Mouse (Mus musculus) heart, postnatal 0 days (tissue): ENCODE data around the gene Cep55. TPM values are rescaled to one million over a fixed set of nuclear protein-coding genes. Genes with fewer than 3 reads are reported as not detected.

Source experiments
- ATAC-seq: fragments of 200-750 bp; cut with Nextera tagmentation; 2 replicates; pipeline ENCODE4 v1.8.0; 2017; ENCODE audit warnings: low read depth, moderate number of reproducible peaks, moderate library complexity; ENCODE audit not compliant: insufficient read depth
- DNase-seq: peaks from one replicate; pipeline ENCODE4 v3.0.0-alpha.2; 2016; ENCODE audit warnings: low spot score
- H3K27ac ChIP-seq: fragments of 300-500 bp; sonication (generic); 2 replicates; pipeline ENCODE4 v1.5.1; 2014; ENCODE audit warnings: low read depth, mild to moderate bottlenecking
- H3K27me3 ChIP-seq: fragments of 300-500 bp; sonication (generic); 2 replicates; pipeline ENCODE4 v1.6.1; 2014; ENCODE audit warnings: low read length, mixed read lengths; ENCODE audit not compliant: control insufficient read depth, insufficient read depth
- H3K36me3 ChIP-seq: fragments of 300-500 bp; sonication (generic); replicated peaks from 2 replicates; pipeline ENCODE4 v1.6.1; 2014; ENCODE audit warnings: low read length, mixed read lengths; ENCODE audit not compliant: control insufficient read depth, insufficient read depth
- H3K4me1 ChIP-seq: fragments of 300-500 bp; sonication (generic); 2 replicates; pipeline ENCODE4 v1.6.1; 2014; ENCODE audit warnings: antibody characterized with exemption; ENCODE audit not compliant: control insufficient read depth, insufficient read depth
- H3K4me2 ChIP-seq: fragments of 300-500 bp; sonication (generic); 2 replicates; pipeline ENCODE4 v1.6.1; 2014; ENCODE audit warnings: low read depth, mild to moderate bottlenecking, low read length, moderate library complexity
- H3K4me3 ChIP-seq: fragments of 300-500 bp; sonication (generic); 2 replicates; pipeline ENCODE4 v1.5.1; 2014; ENCODE audit warnings: low read depth, low read length
- H3K9ac ChIP-seq: fragments of 300-500 bp; sonication (generic); replicated peaks from 2 replicates; pipeline ENCODE4 v1.6.1; 2014; ENCODE audit warnings: low read depth, low read length, mixed read lengths
- H3K9me3 ChIP-seq: fragments of 300-500 bp; sonication (generic); replicated peaks from 2 replicates; pipeline ENCODE4 v1.6.1; 2016; ENCODE audit warnings: low read length; ENCODE audit not compliant: control insufficient read depth
- CTCF ChIP-seq: IDR thresholded peaks from 2 replicates; pipeline ENCODE4 v1.5.1; 2016; ENCODE audit warnings: antibody characterized with exemption, control low read depth, low read depth
- EP300 ChIP-seq: IDR thresholded peaks from 2 replicates; pipeline ENCODE4 v1.6.1; 2016; ENCODE audit warnings: antibody characterized with exemption, low read depth
- WGBS: fragments of 180-500 bp; shearing (Covaris S2); extraction: QIAGEN DNeasy Blood & Tissue Kit; methylation state at CpG from one replicate; pipeline ENCODE4 v1.1.7; 2014; 5-methylcytosine and 5-hydroxymethylcytosine counted together
- polyA plus RNA-seq: library from polyadenylated mRNA; unstranded; fragments of >200 nt; fragmentation: Nextera tagmentation; extraction: Ambion mirVana; gene quantifications from 2 replicates; pipeline ENCODE4 v1.2.1, GENCODE M21; 2015
- total RNA-seq: library from RNA; depleted of rRNA; stranded (reverse); fragments of >200 nt; gene quantifications from 2 replicates; pipeline ENCODE4 v1.2.3, GENCODE M21; 2014; ENCODE audit warnings: low replicate concordance; rRNA removed

The Cep55 gene
- total RNA-seq: 19.1 and 21.7 TPM in 2 replicates
- polyA plus RNA-seq: 9.2 and 9.5 TPM in 2 replicates

GRCm38 (mm10) chr19:38054720-38055192 lies at the start of gene Cep55:
Cep55 (plus strand) TSS chr19:38055011.
- H3K9me3 ChIP-seq: no peaks in the 10 kb centered on the region
- no peaks in the 10 kb centered on the region for H3K27me3 ChIP-seq
- peak; percentile 97 for ATAC-seq
- peak within 1 kb of the TSS; percentile 83 for H3K4me3 ChIP-seq
- TF ChIP-seq EP300 (no peak), CTCF (no peak)
- DNase-seq: peak; percentile 99
- peaks cover 9% of the 10 kb centered on the region; the same call in 1 of the 2 replicates for H3K4me1 ChIP-seq
- peak within 1 kb of the TSS; percentile 36; the same call in 1 of the 2 replicates for H3K27ac ChIP-seq
- under 1% methylated on average over 33 of the region's 36 CpGs for WGBS
- peak within 1 kb of the TSS; percentile 63 for H3K9ac ChIP-seq
- H3K4me2 ChIP-seq: peak within 1 kb of the TSS; percentile 94
- H3K36me3 ChIP-seq: peaks cover 23% of the 10 kb centered on the region

- DNase-seq: no peak
- H3K4me1 ChIP-seq: no peaks in the 10 kb centered on the region
- H3K36me3 ChIP-seq: no peaks in the 10 kb centered on the region
- WGBS: 62% methylated on average over 1 of the region's 1 CpGs
- ATAC-seq: no peak
- H3K27ac ChIP-seq: no peak overlapping the region
- no peak overlapping the region for H3K9ac ChIP-seq
- no peak overlapping the region for H3K4me3 ChIP-seq
- H3K27me3 ChIP-seq: no peaks in the 10 kb centered on the region
- no peaks in the 10 kb centered on the region for H3K9me3 ChIP-seq
- H3K4me2 ChIP-seq: no peak overlapping the region
- TF ChIP-seq EP300 (no peak), CTCF (no peak)
Measured at GRCm38 (mm10) chr19:38011379-38011778, 43.4 kb upstream of the Cep55 start.

- Histone ChIP-seq H3K27ac (no peak overlapping the region), H3K4me2 (no peak overlapping the region), H3K9ac (no peak overlapping the region), H3K4me3 (no peak overlapping the region), H3K4me1 (no peaks in the 10 kb centered on the region), H3K9me3 (no peaks in the 10 kb centered on the region), H3K36me3 (no peaks in the 10 kb centered on the region), H3K27me3 (no peaks in the 10 kb centered on the region)
- 69% methylated on average over 5 of the region's 5 CpGs for WGBS
- no peak for TF ChIP-seq CTCF
- TF ChIP-seq EP300: no peak
- ATAC-seq (no peak), DNase-seq (no peak)
Measured at GRCm38 (mm10) chr19:38014443-38014842, 40.4 kb upstream of the Cep55 start.

GRCm38 (mm10) chr19:38015180-38015872 lies 39.5 kb upstream of the Cep55 start:
- no peak overlapping the region for H3K4me2 ChIP-seq
- no peak for TF ChIP-seq CTCF
- no peak for TF ChIP-seq EP300
- H3K9me3 ChIP-seq: no peaks in the 10 kb centered on the region
- ATAC-seq (peak; percentile 73; the same call in 1 of the 2 replicates), DNase-seq (peak; percentile 28)
- H3K4me3 ChIP-seq: no peak overlapping the region
- H3K27ac ChIP-seq: no peak overlapping the region
- no peaks in the 10 kb centered on the region for H3K36me3 ChIP-seq
- H3K9ac ChIP-seq: no peak overlapping the region
- H3K4me1 ChIP-seq: no peaks in the 10 kb centered on the region
- 19% methylated on average over 1 of the region's 1 CpGs for WGBS
- H3K27me3 ChIP-seq: no peaks in the 10 kb centered on the region

GRCm38 (mm10) chr19:38015873-38016254 lies 38.9 kb upstream of the Cep55 start:
- no peak overlapping the region for H3K4me2 ChIP-seq
- H3K9ac ChIP-seq: no peak overlapping the region

More at GRCm38 (mm10) chr19:38015873-38016254, 38.9 kb upstream of the Cep55 start:
- no peaks in the 10 kb centered on the region for H3K9me3 ChIP-seq
- TF ChIP-seq CTCF (no peak), EP300 (no peak)
- no peaks in the 10 kb centered on the region for H3K4me1 ChIP-seq
- no peak overlapping the region for H3K27ac ChIP-seq
- H3K27me3 ChIP-seq: no peaks in the 10 kb centered on the region
- no peak for DNase-seq
- WGBS: 71% methylated on average over 1 of the region's 1 CpGs
- no peak for ATAC-seq
- no peaks in the 10 kb centered on the region for H3K36me3 ChIP-seq
- no peak overlapping the region for H3K4me3 ChIP-seq
